Mouse (Mus musculus) Muller cell, postnatal 12 days (primary cell): ENCODE measurements at regions not wholly inside any gene's neighbourhood (a gene's known extent, or its start where the extent isn't known, plus 50 kb on each side); places are given as distances from the start of the nearest gene placed in this dataset.
"Not testable (repeated sequence)": the region's sequence is repeated elsewhere in the genome, so short reads cannot be mapped to it uniquely, and the experiment has no call there.

ENCODE experiments used
- DNase-seq: peaks from one replicate; pipeline ENCODE4 v3.0.0-alpha.2; 2015; ENCODE audit errors: inconsistent ontology term

DNA sequence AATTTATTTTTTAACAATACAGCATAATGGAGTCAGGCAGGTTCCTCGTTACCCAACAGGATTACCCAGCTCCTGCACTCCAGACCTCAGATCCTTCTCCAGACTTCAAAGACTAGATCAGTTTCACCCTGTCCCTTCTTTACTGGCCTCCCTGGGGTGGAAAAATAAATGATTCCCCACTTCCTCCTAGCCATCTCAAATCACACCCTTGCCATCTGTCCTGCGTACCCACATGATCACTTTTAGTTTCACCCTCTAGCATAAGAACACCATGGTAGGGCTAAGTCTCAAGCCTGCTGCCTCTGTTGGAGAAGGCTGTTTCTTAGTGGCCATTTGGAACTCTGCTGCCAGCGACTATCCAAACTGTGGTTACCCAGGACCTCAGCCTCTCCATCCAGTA is 222.0 kb downstream of the Plxna1 start:
- DNase-seq, result no peak

DNA sequence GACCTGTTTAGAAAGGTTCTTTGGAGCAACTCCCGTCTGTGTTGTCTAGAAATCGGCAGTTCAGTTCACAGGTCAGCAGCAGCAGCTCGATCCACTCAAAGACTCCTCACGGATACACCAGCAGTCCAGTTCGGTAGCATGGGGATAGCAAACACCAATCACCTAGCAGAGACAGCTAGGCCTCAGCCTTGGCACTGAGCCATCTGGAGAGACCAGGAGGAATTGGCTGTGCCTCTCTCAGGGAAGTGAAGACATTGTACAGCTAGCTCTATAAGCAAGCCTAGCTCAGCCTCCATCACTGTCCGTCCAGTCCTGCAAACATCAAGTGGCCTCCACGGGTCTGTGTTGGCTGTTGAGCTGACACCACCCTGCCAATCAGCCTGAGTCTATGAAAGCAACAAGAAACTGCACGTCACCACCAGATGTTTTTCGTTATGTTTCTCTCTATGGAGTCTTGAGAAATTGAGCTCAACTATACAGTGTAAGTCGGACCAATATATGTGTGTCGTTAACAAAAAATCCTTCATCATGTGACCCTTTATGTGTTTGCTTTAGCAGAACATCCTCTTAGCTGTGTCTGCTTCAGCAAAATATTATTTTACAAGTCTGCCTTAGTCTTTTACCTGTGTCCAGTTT is 209.3 kb downstream of the Plxna1 start:
- DNase-seq, result no peak

DNA sequence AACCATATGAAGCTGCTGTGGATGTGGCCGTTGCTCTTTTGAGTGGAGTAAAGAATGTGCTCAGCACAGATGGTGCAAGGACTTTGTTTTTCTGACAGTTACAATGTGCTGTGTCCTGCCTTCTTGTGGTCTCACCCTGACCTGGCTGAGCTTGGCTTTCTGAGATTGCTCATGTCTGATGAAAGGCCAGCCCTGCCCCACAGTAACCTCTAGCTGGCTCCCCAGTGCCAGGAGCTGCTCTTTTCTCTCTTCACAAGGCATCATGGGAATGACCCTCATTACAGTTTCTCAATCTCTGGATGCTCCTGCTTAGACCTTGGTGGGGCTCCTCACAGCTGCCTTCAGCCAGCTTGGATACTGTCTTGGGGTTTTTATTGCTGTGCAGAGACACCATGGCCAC is 204.9 kb downstream of the Plxna1 start:
- DNase-seq, result no peak

DNA sequence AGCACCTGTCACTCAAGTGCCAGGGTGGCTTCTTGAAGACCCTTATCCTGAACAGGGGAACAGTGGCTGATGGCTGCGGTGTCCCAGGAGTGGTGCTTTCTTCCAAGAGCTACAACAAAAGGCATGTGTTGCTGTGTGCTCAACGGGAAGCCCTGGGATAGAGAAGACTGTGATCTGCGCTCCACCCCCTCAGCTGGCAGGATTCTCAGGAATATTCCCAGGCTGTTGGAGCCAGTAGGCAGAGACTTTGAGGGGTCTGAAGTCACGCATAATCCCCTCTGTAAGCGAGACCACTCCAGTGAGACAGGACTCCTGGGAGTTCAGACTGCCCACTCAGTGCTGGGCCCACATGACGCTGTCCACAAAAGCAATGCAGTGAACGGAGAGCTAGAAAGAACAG is 202.4 kb downstream of the Plxna1 start:
- DNase-seq, result peak; percentile 1

DNA sequence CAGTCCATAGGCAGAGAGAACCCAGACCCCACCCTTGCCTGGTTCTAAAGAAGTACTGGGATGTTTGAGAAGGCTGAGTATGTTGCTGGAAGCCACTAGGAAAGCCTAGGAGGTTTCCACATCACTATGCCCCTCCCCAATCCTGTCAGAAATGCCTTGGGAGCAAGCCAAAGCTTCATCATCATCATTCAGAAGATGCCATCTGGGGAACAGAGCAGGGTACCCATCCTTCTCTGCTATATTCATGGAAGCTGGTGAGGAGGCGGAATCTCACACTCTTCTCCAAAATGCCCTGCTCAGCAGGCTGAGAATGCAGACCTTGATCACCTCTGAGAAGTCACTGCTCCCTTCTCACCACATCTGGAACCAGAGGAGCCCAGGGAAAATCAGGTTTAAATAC is 200.7 kb downstream of the Plxna1 start:
- DNase-seq, result no peak

DNA sequence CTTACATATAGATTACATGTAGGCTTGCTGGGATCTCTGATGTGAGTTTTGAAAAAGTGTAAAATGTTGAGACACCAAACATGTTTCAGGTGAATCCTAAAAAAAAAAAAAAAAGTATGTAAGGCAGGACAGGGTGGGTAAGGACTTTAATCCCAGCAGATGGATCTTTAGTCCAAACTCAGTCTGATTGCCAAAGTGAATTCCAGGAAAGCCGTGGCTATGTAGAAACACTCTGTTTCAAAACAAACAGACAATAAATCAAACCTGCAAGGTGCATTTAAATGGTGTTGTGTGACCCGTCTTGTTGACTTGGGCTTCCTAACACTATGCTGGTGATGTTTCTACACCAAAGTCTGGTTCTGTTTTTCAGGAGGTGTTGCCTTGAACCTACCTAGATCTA is 192.9 kb downstream of the Plxna1 start:
- no peak for DNase-seq

- DNase-seq, result not testable (repeated sequence)
These were observed 177.5 kb downstream of the Plxna1 start for GRCm38 (mm10) chr6:89184920-89185319.

GRCm38 (mm10) chr6:89200514-89201284 is 161.7 kb downstream of the Plxna1 start:
- DNase-seq, result not testable (repeated sequence)

- no peak for DNase-seq
These were observed 147.4 kb downstream of the Plxna1 start for GRCm38 (mm10) chr6:89215021-89215420.

DNA sequence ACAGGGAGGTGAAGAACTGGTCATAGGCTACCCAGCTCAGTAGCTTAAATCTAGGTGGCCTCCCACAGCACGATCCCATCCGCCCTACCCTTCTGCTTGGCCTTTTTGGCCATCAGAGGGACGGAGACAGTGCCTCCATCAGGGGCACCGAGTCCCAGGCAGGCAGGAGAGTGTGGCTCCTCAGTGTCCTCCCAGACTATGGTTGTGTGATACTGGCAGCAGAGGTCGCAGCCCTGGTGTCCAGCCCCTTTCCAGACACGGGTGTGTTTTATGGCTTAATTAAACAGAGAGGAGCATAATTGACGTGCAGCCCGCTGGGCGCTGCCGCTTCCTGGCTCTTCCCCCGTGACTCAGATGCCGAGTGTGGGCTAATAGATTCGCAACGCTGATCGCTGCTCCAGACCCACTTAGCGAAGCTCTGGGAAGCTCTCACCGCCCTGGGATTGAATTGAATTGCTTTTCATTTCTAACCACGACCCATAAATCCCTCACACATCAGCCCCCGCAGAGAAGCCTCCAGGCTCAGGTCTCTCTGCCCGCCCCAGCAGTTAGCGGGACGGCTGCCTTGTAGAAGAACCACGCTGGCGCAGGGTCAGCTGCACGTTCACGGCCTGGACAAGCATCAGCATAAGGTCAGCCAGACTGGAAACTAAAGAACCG is 126.9 kb downstream of the Plxna1 start:
- DNase-seq, result peak; percentile 79

DNA sequence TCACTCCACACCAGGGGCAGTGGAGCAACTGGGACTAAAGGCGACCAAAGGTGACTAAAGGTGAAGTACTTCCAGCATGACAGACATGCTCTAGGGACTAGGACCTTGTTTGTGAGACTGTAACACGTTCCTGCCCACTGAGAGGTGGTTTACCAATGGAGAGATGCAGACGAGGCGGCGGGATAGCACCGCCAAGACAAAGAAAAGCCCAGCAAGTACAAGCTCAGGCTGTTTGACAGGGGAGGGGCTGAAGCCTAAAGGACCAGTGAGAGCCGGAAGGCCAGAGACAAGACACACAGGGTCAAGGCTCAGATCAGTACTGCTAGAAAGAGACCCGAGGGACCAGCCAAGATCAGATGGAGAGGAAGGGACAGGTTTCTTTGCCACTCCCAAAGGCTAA is 126.2 kb downstream of the Plxna1 start:
- DNase-seq, result peak; percentile 12

DNA sequence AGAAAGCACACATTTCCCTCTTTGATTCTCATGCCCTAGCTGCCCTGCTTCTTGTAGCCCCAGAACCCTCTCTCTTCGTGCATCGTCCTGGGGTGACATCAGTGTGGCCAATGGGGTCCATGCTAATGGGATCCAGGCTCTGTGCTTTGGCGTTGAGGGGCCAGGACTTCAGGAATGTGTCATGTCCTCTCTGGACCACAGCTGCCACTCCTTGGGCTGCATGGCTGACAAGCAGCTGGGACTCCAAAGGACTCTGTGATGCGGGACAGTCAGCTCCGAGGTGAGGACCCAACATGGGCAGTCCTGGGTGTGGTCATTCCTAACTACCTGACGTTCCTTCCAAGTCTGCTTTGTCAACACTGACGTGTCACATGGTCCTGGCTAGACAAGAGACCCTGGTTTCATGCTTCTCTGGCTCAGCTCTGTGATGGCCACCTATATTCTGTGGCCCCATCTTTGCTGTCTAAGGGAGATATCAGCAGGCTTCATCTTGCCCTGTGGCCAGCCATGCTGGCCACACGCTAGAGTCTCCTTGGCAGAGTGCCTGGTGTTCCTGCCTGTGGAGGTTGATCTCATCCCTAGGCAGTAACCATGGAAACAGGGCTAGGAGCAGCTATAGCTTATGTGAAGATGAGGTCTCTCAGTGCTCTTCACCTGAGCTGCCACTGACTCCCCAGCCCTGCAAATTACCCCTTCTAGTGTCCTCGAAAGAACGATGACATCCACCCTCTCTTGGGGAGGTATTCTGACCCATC is 125.4 kb downstream of the Plxna1 start:
- DNase-seq, result no peak

- no peak for DNase-seq
These were observed 123.5 kb downstream of the Plxna1 start for GRCm38 (mm10) chr6:89238871-89239270.

- peak; percentile 77 for DNase-seq
These were observed 122.9 kb downstream of the Plxna1 start for GRCm38 (mm10) chr6:89239511-89239910.

- DNase-seq, result no peak
These were observed 122.2 kb downstream of the Plxna1 start for GRCm38 (mm10) chr6:89240168-89240705.

DNA sequence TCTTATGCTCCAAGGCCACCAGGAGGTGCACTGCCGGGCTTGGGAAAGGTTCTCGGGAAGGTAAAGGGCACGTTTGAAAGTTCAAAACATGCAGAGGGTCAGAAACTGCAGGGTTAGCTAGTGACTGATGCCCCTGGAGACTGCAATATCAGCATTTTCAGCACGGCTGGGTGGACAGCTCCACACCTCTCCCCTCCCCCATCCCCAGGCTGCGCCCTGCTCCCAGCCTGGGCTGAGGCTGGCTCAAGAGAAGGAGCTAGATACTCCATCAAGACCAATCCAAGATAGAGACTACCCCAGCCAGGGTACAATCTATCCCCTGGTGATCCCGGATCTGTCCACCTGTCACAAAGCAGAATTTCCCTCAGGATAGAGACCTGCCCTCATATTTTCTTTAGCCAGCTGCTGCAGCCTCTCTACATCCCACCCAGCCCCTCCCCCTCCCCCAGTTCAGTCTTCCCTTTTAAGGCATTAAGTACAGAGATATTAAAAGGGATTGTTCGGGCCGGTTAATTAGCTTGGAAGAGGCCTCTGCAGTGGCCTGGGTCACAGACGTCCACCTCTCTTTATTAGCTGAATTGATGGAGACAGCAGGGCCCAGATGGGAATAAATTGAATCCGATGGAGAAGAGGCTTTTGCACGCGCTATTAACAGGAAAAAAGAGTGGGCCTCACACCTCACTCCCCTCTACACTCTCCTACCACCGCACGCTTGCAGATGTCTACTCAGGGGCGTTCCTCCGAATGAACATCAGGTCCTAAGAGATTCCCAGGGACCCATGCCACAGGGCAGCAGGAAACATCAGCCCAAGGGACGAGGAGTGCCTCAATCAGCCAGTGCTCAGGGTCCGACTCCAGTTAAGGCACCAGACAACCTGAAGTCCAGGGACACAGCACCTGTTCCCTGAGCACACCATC is 119.8 kb downstream of the Plxna1 start:
- peak; percentile 21 for DNase-seq

DNA sequence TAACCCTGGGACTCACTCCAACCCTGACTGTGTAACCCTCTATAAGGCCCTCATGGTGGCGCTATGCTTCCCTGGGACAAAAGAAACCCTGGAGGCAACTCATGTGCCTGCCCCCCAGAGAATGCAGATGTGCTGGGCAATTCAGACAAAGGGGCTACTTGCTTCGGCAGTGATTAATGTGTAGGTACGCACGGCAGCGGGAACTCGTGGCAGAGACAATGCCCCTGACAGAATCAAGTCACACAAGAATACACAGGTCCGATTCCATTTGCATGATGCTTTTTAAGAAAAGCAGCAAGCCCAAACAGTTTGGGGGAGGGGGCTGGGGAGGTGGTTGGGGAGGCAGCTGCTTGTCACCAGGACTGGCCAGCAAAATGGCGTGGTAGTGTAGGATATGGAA is 116.9 kb downstream of the Plxna1 start:
- DNase-seq, result no peak

DNA sequence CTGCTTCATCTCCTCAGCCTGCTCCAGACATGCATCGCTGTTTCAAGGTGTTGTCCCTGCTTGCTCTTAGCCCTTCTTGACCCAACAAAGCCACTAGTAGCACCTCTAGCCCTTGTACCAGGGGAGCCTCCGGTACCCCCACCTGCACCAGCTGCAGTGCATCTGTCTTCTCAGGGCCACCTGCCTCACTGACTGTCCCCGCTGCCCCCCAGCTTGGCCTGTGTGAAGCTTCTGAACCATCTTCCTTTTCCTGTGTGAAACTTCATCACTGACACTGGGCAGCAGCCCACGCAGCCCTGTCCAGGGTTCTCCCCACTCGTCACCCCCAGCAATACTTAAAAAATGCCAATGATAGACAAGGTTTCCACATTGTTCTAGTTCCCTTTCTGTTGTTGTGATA is 116.2 kb downstream of the Plxna1 start:
- no peak for DNase-seq

- DNase-seq, result no peak
These were observed 113.8 kb downstream of the Plxna1 start for GRCm38 (mm10) chr6:89248574-89248973.

DNA sequence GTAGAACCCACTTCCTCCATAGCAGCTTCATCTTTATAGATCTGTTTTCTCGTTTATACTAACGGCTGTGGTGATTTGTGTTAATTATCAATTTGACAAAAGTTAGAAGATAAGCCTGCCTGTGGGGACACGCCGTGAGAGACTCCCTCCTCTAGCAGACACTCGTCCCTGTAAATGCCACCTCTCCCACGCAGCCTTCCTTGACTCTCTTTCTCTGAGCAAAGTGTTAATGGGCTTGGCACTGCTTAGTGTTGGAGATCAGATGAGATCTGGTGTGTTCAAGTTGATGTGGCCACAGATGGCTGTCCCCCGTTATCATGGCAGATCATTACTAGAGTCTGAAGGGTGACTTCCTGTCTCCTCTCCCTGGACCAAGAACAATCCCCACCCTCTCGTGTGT is 113.1 kb downstream of the Plxna1 start:
- DNase-seq, result no peak

DNA sequence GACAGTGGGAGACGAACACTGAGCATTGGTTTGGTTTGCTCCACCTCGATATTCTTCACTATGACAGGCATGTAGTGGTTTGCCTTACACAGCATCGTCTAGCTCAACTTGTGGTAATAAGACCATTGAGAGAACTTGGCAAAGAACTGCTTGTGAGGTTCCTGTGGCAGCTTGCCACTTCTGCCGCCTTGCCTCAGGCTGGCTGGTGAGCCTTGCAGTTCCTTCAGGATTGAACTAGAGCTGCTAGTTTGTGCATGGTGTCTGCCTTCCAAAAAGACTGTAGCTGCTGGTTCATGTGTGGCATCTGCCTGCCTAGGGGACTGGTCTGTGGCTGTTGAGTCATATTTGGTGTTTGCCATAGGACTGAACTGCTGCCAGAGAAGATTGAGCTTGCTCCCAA is 110.8 kb downstream of the Plxna1 start:
- peak; percentile 16 for DNase-seq
